Mouse (Mus musculus) olfactory bulb, adult 2 months (tissue): Measurements from ENCODE around the gene Cfap161.

ENCODE experiments used
- CTCF ChIP-seq: fragments of 200-500 bp; IDR thresholded peaks from 2 replicates; pipeline ENCODE4 v1.5.1; 2012; ENCODE audit warnings: low read depth, mild to moderate bottlenecking, low read length, moderate library complexity; ENCODE audit not compliant: insufficient read depth
- POLR2A ChIP-seq: fragments of 200-500 bp; IDR thresholded peaks from 2 replicates; pipeline ENCODE4 v1.6.1; 2012; ENCODE audit warnings: mild to moderate bottlenecking, low read depth, low read length, moderate library complexity; ENCODE audit not compliant: insufficient read depth

DNA sequence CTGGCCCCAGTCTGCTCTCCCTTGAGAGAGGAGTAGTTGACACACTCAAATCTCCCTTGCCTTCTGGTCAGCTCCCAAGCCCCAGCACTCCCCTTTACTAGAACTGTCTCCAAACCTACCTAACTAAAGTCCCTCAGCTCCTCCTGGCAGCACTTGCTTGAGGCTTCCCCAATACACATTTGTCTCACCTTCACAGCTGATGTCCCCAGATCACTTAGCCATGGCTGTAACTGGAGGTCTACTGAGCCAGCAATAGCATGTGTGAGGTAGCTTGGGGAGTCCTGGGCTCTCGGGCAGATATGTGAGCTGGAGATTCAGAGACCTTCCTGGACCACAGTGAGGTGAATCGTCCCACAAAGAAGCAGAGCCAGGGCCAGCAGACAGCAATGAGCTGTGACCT, 16.2 kb downstream of the Cfap161 start:
- TF ChIP-seq POLR2A: no peak
- TF ChIP-seq CTCF: no peak
